Mouse (Mus musculus) embryo, embryonic 11 days (tissue): Measurements from ENCODE around the gene Gulp1.

Source experiments
- DNase-seq: peaks from one replicate; pipeline ENCODE4 v3.0.0-alpha.2; 2015

Gene Gulp1

DNA sequence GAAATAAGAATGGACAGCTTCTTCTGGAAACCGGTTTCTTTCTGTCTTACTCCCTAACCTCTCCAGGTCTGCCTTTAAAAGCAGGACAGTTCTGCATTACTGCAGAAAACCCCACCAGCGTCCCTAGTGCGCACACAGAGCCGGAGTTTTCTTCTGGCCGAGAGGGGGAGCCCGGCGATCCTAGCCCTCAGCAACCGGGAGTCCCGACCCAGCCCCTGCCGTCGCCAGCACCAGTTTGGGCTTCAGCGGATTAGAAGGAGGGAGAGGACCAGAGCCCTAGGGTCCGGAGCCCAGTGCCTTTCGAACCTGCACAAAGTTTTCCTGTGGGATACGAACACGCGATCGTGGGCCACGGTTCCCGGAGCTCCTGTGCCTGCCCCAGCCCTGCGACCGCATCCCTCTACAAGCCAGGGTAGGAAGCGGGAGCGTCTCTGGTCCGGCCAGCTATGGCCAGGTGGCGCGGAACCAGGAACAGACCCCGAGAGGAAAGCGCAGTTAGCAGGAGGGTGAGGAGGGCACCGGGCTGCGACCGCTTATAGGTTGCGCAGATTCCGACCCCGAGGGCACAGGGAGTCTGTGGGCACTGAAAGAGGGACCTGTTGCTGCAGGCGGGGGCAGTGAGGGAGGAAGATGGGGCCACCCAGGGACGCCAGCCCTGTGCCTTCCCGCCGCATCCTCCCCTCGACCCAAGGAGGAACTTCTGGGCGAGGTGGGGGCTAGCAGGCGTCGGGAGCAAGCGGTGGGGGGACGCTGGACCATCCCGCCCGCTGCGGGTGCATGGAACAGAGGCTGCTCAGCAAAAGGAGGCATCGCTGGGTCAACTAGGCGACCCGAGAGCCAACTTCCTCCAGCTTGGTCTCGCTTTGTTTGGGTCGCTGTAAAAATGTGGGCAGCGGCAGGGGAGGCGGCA is at the start of gene Gulp1:
Gene Gulp1, plus strand, starts transcription at position 51 of the 910 bp plus-strand sequence.
- DNase-seq: peak; percentile 89

- no peak for DNase-seq
These were observed 1.1 kb upstream of the Gulp1 start for GRCm38 (mm10) chr1:44550261-44550660.

DNA sequence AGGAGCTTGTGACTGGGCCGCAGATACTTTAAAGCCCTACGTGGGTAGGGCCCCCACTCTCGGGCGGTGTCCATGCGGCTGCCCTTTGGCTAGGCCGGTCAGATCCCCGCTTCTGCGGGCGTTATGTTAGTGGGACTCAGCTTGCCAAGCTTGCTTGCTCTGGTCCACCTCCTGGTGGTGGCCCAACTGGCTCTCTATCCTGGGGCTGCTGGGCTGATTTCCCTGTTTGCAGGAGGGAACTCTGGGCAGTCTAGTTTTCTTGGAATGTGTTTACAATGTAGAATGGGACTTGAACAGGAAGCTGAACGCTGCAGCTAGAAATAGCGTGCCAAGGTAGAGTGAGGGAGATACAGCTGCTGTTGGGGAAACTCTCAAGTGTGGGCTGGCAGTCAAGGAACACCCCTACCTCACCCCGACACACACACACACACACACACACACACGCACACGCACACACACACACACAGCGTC is 1.1 kb downstream of the Gulp1 start:
- DNase-seq: no peak

- DNase-seq: peak; percentile 76
These were observed 2.0 kb downstream of the Gulp1 start for GRCm38 (mm10) chr1:44553166-44553898.

DNA sequence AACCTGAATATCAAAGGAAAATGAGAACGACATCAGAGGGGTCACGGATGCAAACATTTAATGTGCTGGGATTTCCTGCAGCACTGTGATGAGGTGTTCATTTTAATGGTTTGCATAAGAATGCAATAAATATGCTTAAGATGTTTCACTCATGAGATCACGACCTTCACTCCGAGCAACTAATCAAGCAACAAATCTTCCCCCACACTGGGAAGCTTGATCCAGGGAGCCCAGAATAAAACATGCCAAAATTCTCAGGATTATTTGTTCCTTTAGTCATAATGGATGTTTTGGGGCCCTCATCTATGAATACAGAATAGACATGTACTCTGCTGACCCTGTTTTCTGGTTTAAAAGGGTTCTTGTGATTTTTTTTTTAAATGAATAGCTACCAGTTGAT is 16.1 kb downstream of the Gulp1 start:
- DNase-seq: no peak

GRCm38 (mm10) chr1:44568296-44568695 is 17.0 kb downstream of the Gulp1 start:
- DNase-seq: no peak

DNA sequence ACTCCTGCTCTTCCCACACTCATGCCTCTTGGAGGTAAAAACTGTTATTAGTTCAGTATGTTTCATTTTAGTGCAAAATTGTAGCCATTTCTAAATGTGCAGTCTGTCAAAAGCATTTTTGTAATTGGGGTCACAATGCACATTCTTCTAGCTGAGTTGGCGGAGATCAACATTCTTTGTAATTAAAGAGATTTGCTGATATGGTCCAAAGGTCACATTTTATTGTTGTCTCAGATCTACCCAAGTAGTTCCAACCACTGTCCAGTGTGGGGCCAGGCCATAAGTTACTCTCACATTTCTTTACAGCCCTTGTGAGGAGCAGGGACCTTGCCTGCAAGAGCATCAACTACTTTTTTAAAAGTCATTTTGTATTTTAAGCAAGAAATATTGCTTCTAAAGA is 24.7 kb downstream of the Gulp1 start:
- peak; percentile 7 for DNase-seq

GRCm38 (mm10) chr1:44576610-44577009 is 25.3 kb downstream of the Gulp1 start:
- DNase-seq: no peak

DNA sequence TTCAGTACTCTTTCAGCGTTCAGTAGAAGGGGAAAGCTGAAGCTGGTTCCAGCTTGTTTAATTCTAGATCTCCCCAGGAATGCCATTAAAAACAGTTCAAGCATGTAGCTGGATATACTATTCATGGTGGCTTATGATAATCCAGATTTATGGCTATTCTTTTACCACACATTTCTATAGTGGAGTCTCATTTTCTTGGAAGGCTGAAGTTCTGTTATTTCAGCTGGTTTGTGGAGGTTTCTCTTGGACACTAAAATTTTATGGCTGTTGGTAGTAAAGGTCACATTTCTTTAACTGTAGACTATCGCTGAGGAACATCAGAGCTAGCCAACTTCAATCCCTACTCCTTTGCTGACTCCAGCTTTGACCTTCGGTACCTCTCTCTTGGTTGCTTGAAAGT is 29.1 kb downstream of the Gulp1 start:
- DNase-seq: peak; percentile 6

- DNase-seq: peak; percentile 68
These were observed 33.6 kb downstream of the Gulp1 start for GRCm38 (mm10) chr1:44584886-44585385.

GRCm38 (mm10) chr1:44591742-44592141 is 40.4 kb downstream of the Gulp1 start:
- DNase-seq: peak; percentile 47

GRCm38 (mm10) chr1:44593109-44593508 is 41.8 kb downstream of the Gulp1 start:
- no peak for DNase-seq

- no peak for DNase-seq
These were observed 47.0 kb downstream of the Gulp1 start for GRCm38 (mm10) chr1:44598312-44598711.

DNA sequence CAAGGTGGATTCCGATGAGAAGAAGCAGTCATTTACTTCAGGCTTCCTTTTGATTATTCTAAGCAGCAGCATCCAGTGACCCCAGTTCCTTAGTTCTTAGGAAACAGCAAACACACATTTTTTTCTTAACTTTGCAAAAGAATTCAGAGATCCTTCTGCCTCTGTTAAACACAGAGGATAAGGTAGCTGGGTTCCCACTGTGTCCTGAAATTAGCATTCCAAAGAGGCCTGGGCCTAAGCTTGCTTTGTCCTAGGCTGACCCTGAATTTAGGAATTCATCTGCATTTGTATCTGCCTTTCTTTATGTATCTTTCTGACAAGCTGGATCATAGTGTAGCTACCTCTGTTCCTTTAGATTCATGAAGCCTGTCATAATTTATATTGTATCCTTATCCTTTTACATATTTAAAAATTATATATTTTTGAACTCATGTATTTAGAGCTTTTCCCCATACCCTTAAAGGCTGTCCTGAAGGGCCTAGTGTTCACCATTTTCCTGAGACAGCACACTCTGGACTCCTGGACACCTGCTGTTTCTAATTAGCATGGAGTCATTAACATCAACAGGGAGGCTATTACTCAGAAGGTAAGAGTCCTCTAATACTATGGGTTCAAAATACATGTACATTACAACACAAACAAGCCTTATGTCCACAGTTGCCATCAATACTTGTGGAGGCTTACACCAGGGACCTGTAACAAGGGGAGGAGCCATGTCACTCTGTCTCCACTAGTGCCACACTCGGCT is 62.2 kb downstream of the Gulp1 start:
- DNase-seq: no peak

- DNase-seq: peak; percentile 12
These were observed 67.4 kb downstream of the Gulp1 start for GRCm38 (mm10) chr1:44618751-44619150.

DNA sequence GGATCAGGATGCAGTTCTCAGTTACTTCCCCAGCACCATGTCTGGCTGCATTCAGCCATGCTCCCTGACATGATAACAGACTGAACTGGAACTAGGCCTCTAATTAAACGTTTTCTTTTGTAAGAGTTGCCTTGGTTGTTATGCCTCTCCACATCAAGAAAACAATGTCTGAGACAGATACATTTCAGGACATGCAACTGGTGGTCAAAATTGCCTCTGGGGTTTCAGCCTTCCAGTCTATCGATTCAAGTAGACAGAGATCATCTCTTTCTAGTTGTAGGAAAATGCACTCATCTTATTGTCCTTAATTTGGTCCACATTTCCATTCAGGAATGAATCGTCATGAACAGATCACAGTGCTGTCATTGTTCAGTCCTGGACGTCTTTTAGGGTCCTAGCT is 83.2 kb downstream of the Gulp1 start:
- no peak for DNase-seq

DNA sequence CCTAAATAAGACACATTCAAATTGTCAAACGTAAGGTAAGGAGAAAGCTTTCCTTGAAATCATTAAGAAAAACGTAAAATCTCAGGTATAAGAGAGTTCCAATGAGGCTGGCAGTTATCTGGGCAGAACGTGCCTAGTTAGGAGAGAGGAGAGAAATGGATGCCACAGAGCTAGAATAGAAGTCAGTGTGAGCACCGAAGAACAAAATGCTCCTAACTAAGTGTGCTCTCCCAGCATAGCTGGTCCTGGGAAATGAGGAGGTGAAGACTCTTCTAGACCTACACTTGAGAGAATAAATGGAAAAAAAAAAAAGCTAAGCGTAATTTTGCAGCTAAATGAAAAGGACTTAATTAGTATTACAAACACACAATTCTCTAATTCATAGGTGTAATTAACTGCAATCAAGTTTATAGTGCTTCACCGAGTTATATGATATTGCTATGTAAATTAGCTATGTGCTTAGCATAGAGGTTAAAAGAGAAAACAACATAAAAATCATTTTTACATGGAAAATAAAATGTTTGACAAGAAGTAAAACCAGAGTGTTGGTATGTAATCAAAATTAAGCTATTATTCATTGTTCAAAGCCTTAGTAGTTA is 94.5 kb downstream of the Gulp1 start:
- no peak for DNase-seq

- DNase-seq: peak; percentile 65
These were observed 127.7 kb downstream of the Gulp1 start for GRCm38 (mm10) chr1:44678974-44679373.

- peak; percentile 66 for DNase-seq
These were observed 128.1 kb downstream of the Gulp1 start for GRCm38 (mm10) chr1:44679415-44679814.

DNA sequence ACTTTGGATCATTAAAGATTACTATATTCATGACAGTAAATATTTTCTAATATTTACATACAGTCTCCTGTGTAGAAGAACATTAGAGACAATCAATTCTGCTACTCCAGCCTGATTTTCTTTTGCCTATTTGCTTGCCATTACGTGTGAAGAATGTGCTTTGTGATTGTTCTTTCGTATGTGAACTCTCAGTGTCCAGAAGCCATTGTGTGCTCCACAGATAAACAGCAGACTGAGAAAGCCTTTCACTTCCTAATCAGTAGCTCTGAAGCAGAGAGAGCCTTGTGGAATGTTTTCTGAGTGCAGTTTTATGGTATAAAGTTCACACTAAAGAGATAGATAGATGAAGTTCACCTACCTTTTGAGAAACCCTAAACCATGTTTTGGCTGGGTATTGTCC is 131.2 kb downstream of the Gulp1 start:
- DNase-seq: peak; percentile 19

DNA sequence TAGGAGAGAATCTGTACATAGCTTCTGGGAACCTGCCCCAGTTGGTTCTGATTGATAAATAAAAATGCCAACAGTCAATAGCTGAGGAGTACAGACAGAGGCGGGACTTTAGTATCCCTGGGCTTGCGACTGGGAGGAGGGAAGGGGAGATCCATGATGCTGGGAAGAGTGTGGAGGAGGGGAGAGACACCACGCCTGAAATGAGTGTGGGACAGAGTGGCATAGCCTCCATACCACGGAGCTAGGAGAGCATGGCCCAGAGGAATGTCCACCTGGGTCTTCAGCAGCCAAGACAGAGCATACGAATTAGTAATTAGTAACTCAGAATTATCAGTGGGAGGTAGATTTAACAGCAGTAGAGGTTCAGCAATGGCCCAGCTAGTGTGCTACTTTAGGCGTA is 132.4 kb downstream of the Gulp1 start:
- peak; percentile 3 for DNase-seq

DNA sequence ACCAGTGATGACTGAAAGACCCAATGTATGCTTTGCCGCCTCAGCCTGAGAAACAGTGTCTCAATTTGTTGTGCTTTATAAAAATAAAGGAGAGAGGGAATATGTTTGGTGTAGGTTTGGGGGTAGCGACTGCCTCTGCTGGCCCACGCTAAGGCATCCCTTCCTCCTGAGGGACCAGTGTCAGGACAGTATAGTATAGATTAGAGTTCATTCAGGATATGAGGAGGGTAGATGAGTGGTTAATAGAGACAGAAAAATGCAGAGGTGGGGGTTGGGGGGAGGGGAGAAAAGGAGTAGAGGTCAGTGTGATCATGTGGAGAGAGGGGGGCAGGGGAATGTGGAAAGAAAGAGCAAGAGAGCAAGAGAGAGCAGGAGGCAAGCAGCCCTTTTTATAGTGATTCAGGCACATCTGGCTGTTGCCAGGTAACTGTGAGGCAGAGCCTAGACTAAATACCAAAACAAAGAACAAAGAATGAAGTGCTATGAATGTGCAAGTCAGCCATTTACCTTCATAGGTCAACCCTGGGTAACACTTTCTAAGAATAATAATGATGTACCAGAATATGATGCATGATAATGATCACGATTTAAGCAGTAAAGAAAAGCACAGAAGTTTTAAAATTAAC is 169.6 kb downstream of the Gulp1 start:
- DNase-seq: peak; percentile 35
